Mouse (Mus musculus) thymus, adult 2 months (tissue): ENCODE results near the gene Mapkapk2.

ENCODE experiments used
- CTCF ChIP-seq: fragments of 200-500 bp; IDR thresholded peaks from 2 replicates; pipeline ENCODE4 v1.5.1; 2012; ENCODE audit warnings: mild to moderate bottlenecking, control low read depth, low read length, moderate library complexity, borderline replicate concordance; ENCODE audit not compliant: control insufficient read depth, poor library complexity, insufficient read depth; ENCODE audit errors: extremely low read depth
- POLR2A ChIP-seq: fragments of 200-500 bp; IDR thresholded peaks from 2 replicates; pipeline ENCODE4 v1.6.1; 2012; ENCODE audit warnings: mild to moderate bottlenecking, low read length, control low read depth, moderate library complexity; ENCODE audit not compliant: control insufficient read depth, poor library complexity, insufficient read depth; ENCODE audit errors: extremely low read depth

GRCm38 (mm10) chr1:131043636-131044035, 54.0 kb downstream of the Mapkapk2 start:
- TF ChIP-seq POLR2A (no peak), CTCF (no peak)
